Mouse (Mus musculus): ENCODE measurements around the gene Kcnma1.

- TF ChIP-seq POLR2A (IDR thresholded peaks at IDR 0.05; ENCODE audit: low read depth, low read length) (no peak), CTCF (conservative IDR thresholded peaks at IDR 0.05; ENCODE audit: insufficient read depth, insufficient read length, low read depth, low read length) (no peak)
Measured at GRCm38 (mm10) chr14:23989696-23990095, 24.6 kb downstream of the Kcnma1 start.
